Mouse (Mus musculus) small intestine, adult 2 months (tissue): ENCODE measurements around the gene Il4ra.

ENCODE experiments used
- CTCF ChIP-seq: fragments of 200-500 bp; IDR thresholded peaks from 2 replicates; pipeline ENCODE4 v1.5.1; 2012; ENCODE audit warnings: low read depth, mild to moderate bottlenecking, control low read depth, inconsistent platforms, low read length, moderate library complexity, mixed read lengths; ENCODE audit not compliant: insufficient replicate concordance, insufficient read length; ENCODE audit errors: extremely low read depth
- POLR2A ChIP-seq: fragments of 200-500 bp; IDR thresholded peaks from 2 replicates; pipeline ENCODE4 v1.6.1; 2012; ENCODE audit warnings: low read depth, mild to moderate bottlenecking, control low read depth, inconsistent platforms, low read length, moderate library complexity

- TF ChIP-seq POLR2A (no peak), CTCF (no peak)
Observed at GRCm38 (mm10) chr7:125549916-125550315, 2.0 kb upstream of the Il4ra start.
